Mouse (Mus musculus): Measurements from ENCODE around the gene Sema3a.

- TF ChIP-seq GATA1 (IDR thresholded peaks at IDR 0.05; ENCODE audit: borderline replicate concordance, low read length): no peak
- no peak for TF ChIP-seq FLI1 (IDR thresholded peaks at IDR 0.05; ENCODE audit: low read length)
Observed at GRCm38 (mm10) chr5:13460182-13461001, 335.2 kb downstream of the Sema3a start.
